Mouse (Mus musculus) embryonic fibroblast, embryonic 13.5 days (primary cell): ENCODE measurements around the gene Gm49336.

Experiments used
- CTCF ChIP-seq: IDR thresholded peaks from 2 replicates; pipeline ENCODE4 v1.5.1; 2011; ENCODE audit warnings: mild to moderate bottlenecking, control low read depth, low read length, moderate library complexity, borderline replicate concordance; ENCODE audit not compliant: insufficient read depth
- POLR2A ChIP-seq: IDR thresholded peaks from 2 replicates; pipeline ENCODE4 v1.6.1; 2011; ENCODE audit warnings: low read depth, mild to moderate bottlenecking, control low read depth, low read length, moderate library complexity

GRCm38 (mm10) chr14:60251281-60252003 is at the start of gene Gm49336, which contains the start of gene Nupl1:
- TF ChIP-seq CTCF: no peak
- peak; percentile 84 for TF ChIP-seq POLR2A
